Mouse (Mus musculus) lung, postnatal 0 days (tissue): ENCODE results near the gene Gm17490. TPM values are rescaled to one million over a fixed set of nuclear protein-coding genes. Genes with fewer than 3 reads are reported as not detected.

Experiments
- ATAC-seq: fragments of 200-750 bp; cut with Nextera tagmentation; 2 replicates; pipeline ENCODE4 v1.8.0; 2017; ENCODE audit warnings: moderate library complexity
- DNase-seq: peaks from one replicate; pipeline ENCODE4 v3.0.0-alpha.2; 2016; ENCODE audit warnings: low spot score
- H3K27ac ChIP-seq: fragments of 300-500 bp; sonication (generic); 2 replicates; pipeline ENCODE4 v1.5.1; 2014; ENCODE audit warnings: antibody characterized with exemption, mild to moderate bottlenecking, low read length, mixed read lengths
- H3K27me3 ChIP-seq: fragments of 300-500 bp; sonication (generic); replicated peaks from 2 replicates; pipeline ENCODE4 v1.6.1; 2014; ENCODE audit warnings: low read length, mixed read lengths; ENCODE audit not compliant: insufficient read depth
- H3K36me3 ChIP-seq: fragments of 300-500 bp; sonication (generic); 2 replicates; pipeline ENCODE4 v1.6.1; 2014; ENCODE audit warnings: low read length, mixed read lengths; ENCODE audit not compliant: insufficient read depth
- H3K4me1 ChIP-seq: fragments of 300-500 bp; sonication (generic); 2 replicates; pipeline ENCODE4 v1.6.1; 2014; ENCODE audit warnings: antibody characterized with exemption, low read depth, low read length, mixed read lengths; ENCODE audit not compliant: insufficient read depth
- H3K4me2 ChIP-seq: fragments of 300-500 bp; sonication (generic); replicated peaks from 2 replicates; pipeline ENCODE4 v1.6.1; 2014; ENCODE audit warnings: low read depth, mild to moderate bottlenecking, low read length, moderate library complexity, mixed read lengths
- H3K4me3 ChIP-seq: fragments of 300-500 bp; sonication (generic); 2 replicates; pipeline ENCODE4 v1.5.1; 2014; ENCODE audit warnings: low read depth, low read length
- H3K9ac ChIP-seq: fragments of 300-500 bp; sonication (generic); replicated peaks from 2 replicates; pipeline ENCODE4 v1.6.1; 2014; ENCODE audit warnings: low read depth, mild to moderate bottlenecking
- H3K9me3 ChIP-seq: fragments of 300-500 bp; sonication (generic); 2 replicates; pipeline ENCODE4 v1.6.1; 2016; ENCODE audit warnings: low read length, mixed read lengths
- CTCF ChIP-seq: IDR thresholded peaks from 2 replicates; pipeline ENCODE4 v1.5.1; 2016; ENCODE audit warnings: antibody characterized with exemption, mild to moderate bottlenecking
- EP300 ChIP-seq: IDR thresholded peaks from 2 replicates; pipeline ENCODE4 v1.6.1; 2016; ENCODE audit warnings: antibody characterized with exemption, mild to moderate bottlenecking, control low read depth
- WGBS: fragments of 180-500 bp; shearing (Covaris S2); extraction: QIAGEN DNeasy Blood & Tissue Kit; methylation state at CpG from one replicate; pipeline ENCODE4 v1.1.7; 2014; 5-methylcytosine and 5-hydroxymethylcytosine counted together
- polyA plus RNA-seq: library from polyadenylated mRNA; unstranded; fragments of >200 nt; fragmentation: Nextera tagmentation; extraction: Ambion mirVana; gene quantifications from 2 replicates; pipeline ENCODE4 v1.2.1, GENCODE M21; 2015

Gm17490 gene
- polyA plus RNA-seq, 1 experiment from 2014 or later = not detected

DNA sequence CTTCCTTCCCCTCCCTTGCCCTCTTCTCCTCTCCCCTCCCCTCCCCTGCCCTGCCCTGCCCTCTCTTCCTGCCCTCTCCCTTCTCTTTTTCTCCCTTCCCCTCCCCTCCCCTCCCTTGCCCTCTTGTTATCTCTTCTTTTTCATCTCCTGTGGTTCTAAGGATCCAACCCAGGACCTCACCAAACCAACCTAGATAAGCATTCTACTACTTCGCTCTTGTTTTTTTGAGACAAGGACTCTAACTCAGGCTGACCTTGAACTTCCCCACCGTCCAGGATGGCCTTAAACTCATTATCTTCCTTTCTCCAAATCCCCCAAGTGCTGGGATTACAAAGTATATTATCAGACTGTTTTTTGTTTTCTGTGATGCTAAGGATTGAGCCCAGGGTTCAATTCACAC lies 26.7 kb upstream of the Gm17490 start:
- no peak overlapping the region for H3K27ac ChIP-seq
- 51% methylated on average over 2 of the region's 2 CpGs for whole genome bisulfite sequencing
- H3K4me2 ChIP-seq = no peak overlapping the region
- no peaks in the 10 kb centered on the region for H3K27me3 ChIP-seq
- ATAC-seq (no peak), DNase-seq (no peak)
- H3K36me3 ChIP-seq = no peaks in the 10 kb centered on the region
- TF ChIP-seq CTCF (no peak), EP300 (no peak)
- H3K4me1 ChIP-seq = no peaks in the 10 kb centered on the region
- no peak overlapping the region for H3K9ac ChIP-seq
- no peak overlapping the region for H3K4me3 ChIP-seq
- H3K9me3 ChIP-seq = no peaks in the 10 kb centered on the region

DNA sequence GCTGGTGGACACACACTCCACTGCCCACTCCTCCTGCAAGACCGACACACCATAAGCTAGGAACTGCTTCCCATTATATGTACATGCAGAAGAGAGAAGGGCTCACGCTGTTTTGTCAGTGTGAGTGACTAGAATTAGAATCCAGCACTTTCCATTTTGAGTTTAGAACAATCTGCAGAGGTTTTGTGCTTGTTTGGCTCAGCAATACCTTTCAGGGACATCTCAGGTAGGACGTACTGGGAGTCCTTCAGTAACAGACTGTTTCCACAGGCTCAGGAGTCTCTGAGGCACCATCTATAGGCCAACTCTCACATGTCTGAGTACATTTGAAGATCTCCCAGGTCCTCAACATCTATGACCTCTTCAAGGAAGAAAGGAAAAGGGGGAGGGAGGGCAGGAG lies 26.1 kb upstream of the Gm17490 start:
- no peaks in the 10 kb centered on the region for H3K4me1 ChIP-seq
- ATAC-seq (no peak), DNase-seq (no peak)
- no peaks in the 10 kb centered on the region for H3K27me3 ChIP-seq
- WGBS = 77% methylated on average over 3 of the region's 3 CpGs
- no peak overlapping the region for H3K4me3 ChIP-seq
- TF ChIP-seq EP300 (no peak), CTCF (no peak)
- no peak overlapping the region for H3K27ac ChIP-seq
- H3K9ac ChIP-seq = no peak overlapping the region
- no peaks in the 10 kb centered on the region for H3K9me3 ChIP-seq
- H3K36me3 ChIP-seq = no peaks in the 10 kb centered on the region
- H3K4me2 ChIP-seq = no peak overlapping the region

DNA sequence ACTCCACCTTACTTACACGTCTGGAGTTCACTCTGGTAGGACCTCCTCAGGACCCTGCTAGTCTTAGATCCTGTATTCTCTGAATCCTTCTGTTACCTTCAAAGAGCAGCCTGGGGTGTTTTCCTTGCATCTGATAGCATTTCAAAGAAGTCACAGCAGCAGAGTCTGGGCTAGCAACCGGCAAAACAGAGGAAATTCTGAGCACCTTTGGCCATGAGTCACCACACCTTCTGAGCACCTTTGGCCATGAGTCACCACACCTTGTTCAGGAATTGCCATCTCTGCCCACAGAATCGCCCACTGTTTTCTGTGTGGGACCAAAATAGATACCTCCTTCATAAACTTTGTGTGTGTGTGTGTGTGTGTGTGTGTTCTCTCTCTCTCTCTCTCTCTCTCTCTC lies 25.4 kb upstream of the Gm17490 start:
- Histone ChIP-seq H3K4me1 (no peaks in the 10 kb centered on the region), H3K9ac (no peak overlapping the region), H3K27ac (no peak overlapping the region), H3K36me3 (no peaks in the 10 kb centered on the region), H3K4me2 (no peak overlapping the region), H3K9me3 (no peaks in the 10 kb centered on the region), H3K27me3 (no peaks in the 10 kb centered on the region), H3K4me3 (no peak overlapping the region)
- 43% methylated on average over 3 of the region's 3 CpGs for WGBS
- DNase-seq (no peak), ATAC-seq (no peak)
- TF ChIP-seq CTCF = no peak
- no peak for TF ChIP-seq EP300

DNA sequence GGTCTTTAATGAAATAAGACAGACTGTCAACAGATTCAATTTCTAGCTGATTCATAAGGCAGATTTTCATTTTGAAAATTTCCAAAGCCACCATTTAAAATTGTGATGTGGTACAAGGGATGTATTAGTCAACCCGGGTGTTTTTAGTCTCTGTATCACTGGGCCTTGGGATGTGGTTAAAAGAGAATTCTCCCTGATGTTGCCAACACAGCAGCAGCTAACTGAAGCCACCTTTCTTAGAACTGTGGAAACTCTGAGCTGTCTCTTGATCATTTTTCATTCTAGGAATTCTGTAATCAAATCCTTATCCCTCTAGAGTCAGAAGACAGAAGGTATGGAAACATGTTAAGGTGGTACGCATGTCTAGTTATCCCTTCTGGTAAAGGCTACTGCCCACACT lies 19.2 kb upstream of the Gm17490 start:
- TF ChIP-seq CTCF = no peak
- TF ChIP-seq EP300 = no peak
- no peak for DNase-seq
- 84% methylated on average over 2 of the region's 2 CpGs for WGBS
- Histone ChIP-seq H3K9me3 (no peaks in the 10 kb centered on the region), H3K27me3 (no peaks in the 10 kb centered on the region), H3K27ac (no peak overlapping the region), H3K4me1 (no peaks in the 10 kb centered on the region), H3K4me3 (no peak overlapping the region), H3K36me3 (no peaks in the 10 kb centered on the region), H3K9ac (no peak overlapping the region), H3K4me2 (no peak overlapping the region)
- no peak for ATAC-seq

DNA sequence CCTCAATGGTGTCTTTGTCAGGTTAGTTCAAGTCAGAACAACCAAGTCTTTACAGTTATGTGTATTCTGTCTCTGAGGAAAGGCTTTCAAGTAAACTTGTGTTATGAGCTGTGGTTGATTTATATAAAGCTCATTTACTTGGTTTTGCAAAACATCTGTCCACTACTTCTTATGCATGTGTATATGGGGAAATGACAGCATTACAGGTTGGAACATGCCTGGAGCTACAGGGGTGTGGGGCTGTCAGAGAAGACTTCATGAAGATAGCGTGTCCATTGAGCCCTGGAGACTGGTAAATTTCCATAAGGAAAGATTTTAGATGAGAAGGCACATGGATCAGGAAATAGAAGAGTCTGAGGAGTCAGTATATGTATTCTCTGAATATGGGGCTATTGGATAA lies 18.0 kb upstream of the Gm17490 start:
- ATAC-seq (no peak), DNase-seq (no peak)
- H3K36me3 ChIP-seq = no peaks in the 10 kb centered on the region
- no peaks in the 10 kb centered on the region for H3K4me1 ChIP-seq
- H3K4me3 ChIP-seq = no peak overlapping the region
- no peak for TF ChIP-seq CTCF
- no peak for TF ChIP-seq EP300
- H3K27me3 ChIP-seq = no peaks in the 10 kb centered on the region
- no peak overlapping the region for H3K9ac ChIP-seq
- no peak overlapping the region for H3K27ac ChIP-seq
- H3K9me3 ChIP-seq = no peaks in the 10 kb centered on the region
- 80% methylated on average over 1 of the region's 1 CpGs for WGBS
- no peak overlapping the region for H3K4me2 ChIP-seq

DNA sequence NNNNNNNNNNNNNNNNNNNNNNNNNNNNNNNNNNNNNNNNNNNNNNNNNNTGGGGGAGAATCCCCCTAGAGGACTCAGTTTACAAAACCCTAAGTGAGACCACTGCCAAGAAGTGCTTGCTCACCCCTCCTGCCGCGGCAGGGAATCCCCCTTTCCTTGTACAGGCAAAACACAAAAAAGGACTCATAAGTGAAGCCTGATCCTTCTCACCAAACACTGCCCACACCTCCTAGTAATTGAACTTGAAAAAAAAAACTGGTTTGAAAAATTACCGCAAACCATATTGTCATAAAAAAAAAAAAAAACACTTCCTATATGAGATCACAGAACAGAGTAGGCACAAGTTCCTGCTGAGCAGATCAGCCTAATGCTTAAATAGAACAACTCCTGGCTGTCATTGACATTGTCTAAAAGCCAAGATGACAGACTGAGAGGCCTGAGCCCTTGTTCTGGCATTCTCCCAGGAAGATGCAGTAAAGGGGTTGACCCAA lies 16.4 kb upstream of the Gm17490 start, which contains the start of gene Il2ra:
Gene Il2ra (plus strand): TSS at position 357 of the 491 bp plus-strand sequence.
- H3K9ac ChIP-seq = no peak within 1 kb of the TSS
- DNase-seq = no peak
- 78% methylated on average over 3 of the region's 3 CpGs for WGBS

DNA sequence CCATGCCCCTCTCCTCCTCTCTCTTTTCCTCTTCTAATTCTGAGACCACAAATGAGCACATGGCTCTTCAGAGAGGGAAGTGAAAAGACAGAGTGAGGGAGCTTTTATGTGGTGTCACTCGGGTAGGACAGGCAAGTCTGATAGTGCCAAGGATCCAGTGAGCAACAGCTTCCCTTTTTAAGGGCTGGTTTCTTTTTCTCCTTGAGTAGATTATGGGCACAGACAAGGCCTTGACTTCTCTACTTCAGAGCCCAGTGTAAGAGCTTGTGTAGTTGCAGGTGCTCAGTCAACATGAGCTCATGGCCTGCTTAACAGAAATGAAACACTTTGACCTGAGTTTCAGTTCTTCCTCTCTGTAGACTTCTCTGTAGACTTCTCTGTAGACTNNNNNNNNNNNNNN lies 11.1 kb upstream of the Gm17490 start:
- Histone ChIP-seq H3K4me3 (no peak overlapping the region), H3K27me3 (no peaks in the 10 kb centered on the region), H3K27ac (no peak overlapping the region), H3K36me3 (no peaks in the 10 kb centered on the region), H3K4me2 (no peak overlapping the region), H3K4me1 (no peaks in the 10 kb centered on the region), H3K9me3 (no peaks in the 10 kb centered on the region), H3K9ac (no peak overlapping the region)
- ATAC-seq (no peak), DNase-seq (no peak)
- WGBS = 50% methylated on average over 1 of the region's 1 CpGs
- TF ChIP-seq CTCF (no peak), EP300 (no peak)

More for the DNA sequence above, 16.4 kb upstream of the Gm17490 start, which contains the start of gene Il2ra:
- Histone ChIP-seq H3K4me3 (no peak within 1 kb of the TSS), H3K9me3 (no peaks in the 10 kb centered on the region), H3K27me3 (no peaks in the 10 kb centered on the region), H3K4me1 (no peaks in the 10 kb centered on the region), H3K27ac (no peak within 1 kb of the TSS), H3K4me2 (no peak within 1 kb of the TSS), H3K36me3 (no peaks in the 10 kb centered on the region)
- TF ChIP-seq CTCF = no peak
- no peak for TF ChIP-seq EP300
- ATAC-seq = no peak
